Mouse (Mus musculus) ES-Bruce4 (cell line): ENCODE data around the gene Plet1.

ENCODE experiments used
- CTCF ChIP-seq: IDR thresholded peaks from one replicate; pipeline ENCODE4 v1.8.1; 2011; ENCODE audit warnings: low read depth, low read length
- POLR2A ChIP-seq: IDR thresholded peaks from one replicate; pipeline ENCODE4 v1.8.1; 2011; ENCODE audit warnings: low read length; ENCODE audit not compliant: insufficient read depth

DNA sequence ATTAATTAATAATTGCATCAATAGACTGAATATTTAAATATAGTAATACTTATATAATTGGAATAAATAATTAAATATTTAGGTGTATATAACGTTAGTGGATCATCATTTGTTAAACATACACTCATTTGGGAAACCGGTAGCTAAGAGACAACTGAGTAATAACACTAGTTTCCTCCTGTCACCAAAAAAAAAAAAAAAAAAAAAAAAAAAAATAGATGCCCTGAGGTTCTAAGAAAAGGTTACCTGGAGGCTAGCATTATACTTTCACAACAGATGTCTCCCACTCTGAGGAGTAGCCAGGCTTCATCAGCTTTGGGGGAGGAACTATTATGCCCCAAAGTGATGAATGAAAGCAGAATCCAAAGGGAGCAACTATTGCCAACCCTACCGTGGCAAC, 5.5 kb downstream of the Plet1 start:
- no peak for TF ChIP-seq CTCF
- no peak for TF ChIP-seq POLR2A
